Mouse (Mus musculus): Measurements from ENCODE around the gene Pdxp. TPM values are rescaled to one million over a fixed set of nuclear protein-coding genes. Genes with fewer than 3 reads are reported as not detected.

Gene Pdxp
- polyA plus RNA-seq, 1 experiment from 2014 or later: 32.9 TPM

- WGBS: 0% methylated on average over 42 of the region's 42 CpGs
- peaks cover 6% of the 10 kb centered on the region for H3K36me3 ChIP-seq (replicated peaks; ENCODE audit: control insufficient read depth, insufficient read depth, low read depth, low read length)
- 0 out of 2 replicates have a peak, but pooled peaks cover 3% of the 10 kb centered on the region for H3K4me1 ChIP-seq (ENCODE audit: control insufficient read depth, insufficient read depth, low read length)
- DNase-seq (ENCODE audit: low spot score) (peak; percentile 96), ATAC-seq (replicated peaks; ENCODE audit: insufficient number of reproducible peaks, low FRiP score, low TSS enrichment, low read depth) (peak; percentile 76)
- H3K4me2 ChIP-seq (ENCODE audit: low read depth, low read length): peak within 1 kb of the TSS; percentile 54
- H3K9ac ChIP-seq (replicated peaks; ENCODE audit: low read length): peak within 1 kb of the TSS; percentile 59
- peak within 1 kb of the TSS; percentile 56 for H3K4me3 ChIP-seq (ENCODE audit: low read depth, low read length)
- peak within 1 kb of the TSS; percentile 74 for H3K27ac ChIP-seq (replicated peaks; ENCODE audit: low read depth, low read length)
- no peaks in the 10 kb centered on the region for H3K27me3 ChIP-seq (ENCODE audit: control insufficient read depth, insufficient read depth, low read length)
- no peaks in the 10 kb centered on the region for H3K9me3 ChIP-seq (replicated peaks; ENCODE audit: control insufficient read depth, low read length)
Observed at GRCm38 (mm10) chr15:78934784-78935320, 21.1 kb downstream of the Pdxp start, which contains the start of gene Nol12. TSS of gene Nol12 (plus strand) at chr15:78934933.

- H3K27ac ChIP-seq (replicated peaks; ENCODE audit: low read depth, low read length): no peak overlapping the region
- 90% methylated on average over 12 of the region's 12 CpGs for WGBS
- H3K4me2 ChIP-seq (ENCODE audit: low read depth, low read length): no peak overlapping the region; the same call in 1 of the 2 replicates
- H3K27me3 ChIP-seq (ENCODE audit: control insufficient read depth, insufficient read depth, low read length): no peaks in the 10 kb centered on the region
- H3K9me3 ChIP-seq (replicated peaks; ENCODE audit: control insufficient read depth, low read length): no peaks in the 10 kb centered on the region
- ATAC-seq (replicated peaks; ENCODE audit: insufficient number of reproducible peaks, low FRiP score, low TSS enrichment, low read depth) (no peak), DNase-seq (ENCODE audit: low spot score) (no peak)
- peaks cover 11% of the 10 kb centered on the region for H3K36me3 ChIP-seq (replicated peaks; ENCODE audit: control insufficient read depth, insufficient read depth, low read depth, low read length)
- H3K9ac ChIP-seq (replicated peaks; ENCODE audit: low read length): no peak overlapping the region; the same call in 1 of the 2 replicates
- 0 out of 2 replicates have a peak, but pooled peaks cover 3% of the 10 kb centered on the region for H3K4me1 ChIP-seq (ENCODE audit: control insufficient read depth, insufficient read depth, low read length)
- no peak overlapping the region for H3K4me3 ChIP-seq (ENCODE audit: low read depth, low read length)
Observed at GRCm38 (mm10) chr15:78936403-78936802, 22.7 kb downstream of the Pdxp start.

- H3K9me3 ChIP-seq (replicated peaks; ENCODE audit: control insufficient read depth, low read length): no peaks in the 10 kb centered on the region
- WGBS: 87% methylated on average over 10 of the region's 10 CpGs
- 0 out of 2 replicates have a peak, but pooled peaks cover 3% of the 10 kb centered on the region for H3K4me1 ChIP-seq (ENCODE audit: control insufficient read depth, insufficient read depth, low read length)
- H3K36me3 ChIP-seq (replicated peaks; ENCODE audit: control insufficient read depth, insufficient read depth, low read depth, low read length): peaks cover 11% of the 10 kb centered on the region
- no peaks in the 10 kb centered on the region for H3K27me3 ChIP-seq (ENCODE audit: control insufficient read depth, insufficient read depth, low read length)
- DNase-seq (ENCODE audit: low spot score) (no peak), ATAC-seq (replicated peaks; ENCODE audit: insufficient number of reproducible peaks, low FRiP score, low TSS enrichment, low read depth) (no peak)
- H3K4me2 ChIP-seq (ENCODE audit: low read depth, low read length): no peak overlapping the region
- no peak overlapping the region for H3K4me3 ChIP-seq (ENCODE audit: low read depth, low read length)
- H3K9ac ChIP-seq (replicated peaks; ENCODE audit: low read length): no peak overlapping the region
- no peak overlapping the region for H3K27ac ChIP-seq (replicated peaks; ENCODE audit: low read depth, low read length)
Observed at GRCm38 (mm10) chr15:78937311-78937710, 23.6 kb downstream of the Pdxp start.

- Histone ChIP-seq H3K4me1 (ENCODE audit: control insufficient read depth, insufficient read depth, low read length) (peaks cover 5% of the 10 kb centered on the region), H3K4me2 (ENCODE audit: low read depth, low read length) (no peak overlapping the region), H3K36me3 (replicated peaks; ENCODE audit: control insufficient read depth, insufficient read depth, low read depth, low read length) (peaks cover 11% of the 10 kb centered on the region), H3K9me3 (replicated peaks; ENCODE audit: control insufficient read depth, low read length) (no peaks in the 10 kb centered on the region), H3K4me3 (ENCODE audit: low read depth, low read length) (no peak overlapping the region), H3K9ac (replicated peaks; ENCODE audit: low read length) (no peak overlapping the region), H3K27me3 (ENCODE audit: control insufficient read depth, insufficient read depth, low read length) (no peaks in the 10 kb centered on the region), H3K27ac (replicated peaks; ENCODE audit: low read depth, low read length) (no peak overlapping the region)
- ATAC-seq (replicated peaks; ENCODE audit: insufficient number of reproducible peaks, low FRiP score, low TSS enrichment, low read depth): no peak
- DNase-seq (ENCODE audit: low spot score): no peak
- WGBS: 98% methylated on average over 2 of the region's 2 CpGs
Observed at GRCm38 (mm10) chr15:78937963-78938362, 24.2 kb downstream of the Pdxp start.

GRCm38 (mm10) chr15:78940325-78940724 lies 26.6 kb downstream of the Pdxp start:
- Histone ChIP-seq H3K36me3 (replicated peaks; ENCODE audit: control insufficient read depth, insufficient read depth, low read depth, low read length) (peaks cover 11% of the 10 kb centered on the region), H3K9me3 (replicated peaks; ENCODE audit: control insufficient read depth, low read length) (no peaks in the 10 kb centered on the region), H3K4me1 (ENCODE audit: control insufficient read depth, insufficient read depth, low read length) (peaks cover 5% of the 10 kb centered on the region), H3K9ac (replicated peaks; ENCODE audit: low read length) (no peak overlapping the region), H3K27me3 (ENCODE audit: control insufficient read depth, insufficient read depth, low read length) (no peaks in the 10 kb centered on the region), H3K4me2 (ENCODE audit: low read depth, low read length) (no peak overlapping the region), H3K4me3 (ENCODE audit: low read depth, low read length) (no peak overlapping the region), H3K27ac (replicated peaks; ENCODE audit: low read depth, low read length) (no peak overlapping the region)
- ATAC-seq (replicated peaks; ENCODE audit: insufficient number of reproducible peaks, low FRiP score, low TSS enrichment, low read depth) (no peak), DNase-seq (ENCODE audit: low spot score) (no peak)
- 93% methylated on average over 13 of the region's 13 CpGs for WGBS

GRCm38 (mm10) chr15:78942663-78943062 lies 28.9 kb downstream of the Pdxp start:
- ATAC-seq (replicated peaks; ENCODE audit: insufficient number of reproducible peaks, low FRiP score, low TSS enrichment, low read depth) (peak; percentile 58), DNase-seq (ENCODE audit: low spot score) (peak; percentile 86)
- 5% methylated on average over 9 of the region's 9 CpGs for WGBS
- Histone ChIP-seq H3K27ac (replicated peaks; ENCODE audit: low read depth, low read length) (no peak overlapping the region), H3K9me3 (replicated peaks; ENCODE audit: control insufficient read depth, low read length) (no peaks in the 10 kb centered on the region), H3K4me2 (ENCODE audit: low read depth, low read length) (peak overlapping the region; percentile 51), H3K4me3 (ENCODE audit: low read depth, low read length) (peak overlapping the region; percentile 19; the same call in 1 of the 2 replicates), H3K9ac (replicated peaks; ENCODE audit: low read length) (peak overlapping the region; percentile 52; the same call in 1 of the 2 replicates), H3K4me1 (ENCODE audit: control insufficient read depth, insufficient read depth, low read length) (peaks cover 3% of the 10 kb centered on the region), H3K36me3 (replicated peaks; ENCODE audit: control insufficient read depth, insufficient read depth, low read depth, low read length) (peaks cover 11% of the 10 kb centered on the region), H3K27me3 (ENCODE audit: control insufficient read depth, insufficient read depth, low read length) (no peaks in the 10 kb centered on the region)

GRCm38 (mm10) chr15:78946232-78946631 lies 32.5 kb downstream of the Pdxp start:
- ATAC-seq (replicated peaks; ENCODE audit: insufficient number of reproducible peaks, low FRiP score, low TSS enrichment, low read depth): no peak
- WGBS: 82% methylated on average over 7 of the region's 7 CpGs

GRCm38 (mm10) chr15:78947657-78948056 lies 33.9 kb downstream of the Pdxp start, which contains the start of gene Triobp:
TSS of gene Triobp (plus strand) at chr15:78947724.
- peak within 1 kb of the TSS; percentile 66 for H3K9ac ChIP-seq (replicated peaks; ENCODE audit: low read length)
- DNase-seq (ENCODE audit: low spot score) (peak; percentile 98), ATAC-seq (replicated peaks; ENCODE audit: insufficient number of reproducible peaks, low FRiP score, low TSS enrichment, low read depth) (peak; percentile 96)
- no peaks in the 10 kb centered on the region; the same call in none of the 2 replicates for H3K4me1 ChIP-seq (ENCODE audit: control insufficient read depth, insufficient read depth, low read length)
- under 1% methylated on average over 24 of the region's 24 CpGs for WGBS
- no peak within 1 kb of the TSS for H3K27ac ChIP-seq (replicated peaks; ENCODE audit: low read depth, low read length)
- H3K9me3 ChIP-seq (replicated peaks; ENCODE audit: control insufficient read depth, low read length): no peaks in the 10 kb centered on the region
- H3K4me3 ChIP-seq (ENCODE audit: low read depth, low read length): peak within 1 kb of the TSS; percentile 52
- H3K27me3 ChIP-seq (ENCODE audit: control insufficient read depth, insufficient read depth, low read length): no peaks in the 10 kb centered on the region
- H3K4me2 ChIP-seq (ENCODE audit: low read depth, low read length): peak within 1 kb of the TSS; percentile 42
- no peaks in the 10 kb centered on the region; the same call in 1 of the 2 replicates for H3K36me3 ChIP-seq (replicated peaks; ENCODE audit: control insufficient read depth, insufficient read depth, low read depth, low read length)

More at GRCm38 (mm10) chr15:78946232-78946631, 32.5 kb downstream of the Pdxp start:
- H3K9ac ChIP-seq (replicated peaks; ENCODE audit: low read length): no peak overlapping the region
- no peaks in the 10 kb centered on the region for H3K36me3 ChIP-seq (replicated peaks; ENCODE audit: control insufficient read depth, insufficient read depth, low read depth, low read length)
- H3K4me1 ChIP-seq (ENCODE audit: control insufficient read depth, insufficient read depth, low read length): peaks cover 3% of the 10 kb centered on the region
- H3K4me2 ChIP-seq (ENCODE audit: low read depth, low read length): no peak overlapping the region
- no peaks in the 10 kb centered on the region for H3K9me3 ChIP-seq (replicated peaks; ENCODE audit: control insufficient read depth, low read length)
- no peak for DNase-seq (ENCODE audit: low spot score)
- H3K27ac ChIP-seq (replicated peaks; ENCODE audit: low read depth, low read length): no peak overlapping the region
- no peaks in the 10 kb centered on the region for H3K27me3 ChIP-seq (ENCODE audit: control insufficient read depth, insufficient read depth, low read length)
- no peak overlapping the region for H3K4me3 ChIP-seq (ENCODE audit: low read depth, low read length)

Measured in embryonic facial prominence, embryonic 11.5 days (tissue).